Mouse (Mus musculus) C2C12 (cell line): ENCODE results near the gene Rgs21. TPM values are rescaled to one million over a fixed set of nuclear protein-coding genes. Genes with fewer than 3 reads are reported as not detected.

ENCODE experiments used
- H3K27me3 ChIP-seq: one replicate; pipeline ENCODE4 v1.6.1; 2011; ENCODE audit not compliant: control insufficient read depth, insufficient read depth, insufficient read length
- H3K36me3 ChIP-seq: one replicate; pipeline ENCODE4 v1.6.1; 2011; ENCODE audit not compliant: control insufficient read depth, insufficient read depth
- H3K4me3 ChIP-seq: one replicate; pipeline ENCODE4 v1.5.1; 2011; ENCODE audit warnings: mild to moderate bottlenecking, control low read depth; ENCODE audit not compliant: poor library complexity, insufficient read depth, severe bottlenecking
- H3K79me2 ChIP-seq: one replicate; pipeline ENCODE4 v1.6.1; 2011; ENCODE audit not compliant: control insufficient read depth, insufficient read depth
- H3K79me3 ChIP-seq: one replicate; pipeline ENCODE4 v1.6.1; 2011; ENCODE audit warnings: low read depth, control low read depth
- H3ac ChIP-seq: one replicate; pipeline ENCODE3; 2011; ENCODE audit warnings: low read depth; ENCODE audit not compliant: control insufficient read depth, insufficient read length
- CEBPB ChIP-seq: IDR thresholded peaks from one replicate; pipeline ENCODE4 v1.6.1; 2011; ENCODE audit warnings: low read depth, mild to moderate bottlenecking, control low read depth, moderate library complexity
- CTCF ChIP-seq: IDR thresholded peaks from one replicate; pipeline ENCODE4 v1.5.1; 2011; ENCODE audit not compliant: control insufficient read depth, insufficient read depth, insufficient read length
- FOSL1 ChIP-seq: IDR thresholded peaks from one replicate; pipeline ENCODE4 v1.8.0; 2011; ENCODE audit warnings: mild to moderate bottlenecking, low read length; ENCODE audit not compliant: poor library complexity, insufficient read depth, severe bottlenecking
- MAX ChIP-seq: IDR thresholded peaks from one replicate; pipeline ENCODE4 v1.6.1; 2011; ENCODE audit warnings: mild to moderate bottlenecking, control low read depth
- MYOD1 ChIP-seq: IDR thresholded peaks from one replicate; pipeline ENCODE4 v1.6.1; 2011; ENCODE audit warnings: low read depth; ENCODE audit not compliant: control insufficient read depth, insufficient read length
- MYOG ChIP-seq: IDR thresholded peaks from one replicate; pipeline ENCODE4 v1.6.1; 2011; ENCODE audit not compliant: control insufficient read depth, insufficient read length; ENCODE audit errors: extremely low read depth
- USF1 ChIP-seq: IDR thresholded peaks from one replicate; pipeline ENCODE4 v1.6.1; 2011; ENCODE audit warnings: low read depth, mild to moderate bottlenecking, control low read depth, moderate library complexity
- polyA plus RNA-seq: library from polyadenylated mRNA; unstranded; fragments of >200 nt; fragmentation: generic; extraction: Trizol; gene quantifications from one replicate; pipeline ENCODE4 v1.2.1, GENCODE M21; 2012; ENCODE audit warnings: missing spikeins

The Rgs21 gene
- polyA plus RNA-seq, 1 experiment: not detected

GRCm38 (mm10) chr1:144498051-144498450 lies 69.4 kb downstream of the Rgs21 start:
- no peaks in the 10 kb centered on the region for H3K36me3 ChIP-seq
- no peak for TF ChIP-seq MYOD1
- no peak for TF ChIP-seq CEBPB
- TF ChIP-seq CTCF: no peak
- TF ChIP-seq USF1: no peak
- TF ChIP-seq MYOG: no peak
- TF ChIP-seq FOSL1: no peak
- TF ChIP-seq MAX: no peak
- H3K79me2 ChIP-seq: no peaks in the 10 kb centered on the region
- no peak overlapping the region for H3K4me3 ChIP-seq
- no peak overlapping the region for H3ac ChIP-seq
- no peaks in the 10 kb centered on the region for H3K27me3 ChIP-seq
- no peaks in the 10 kb centered on the region for H3K79me3 ChIP-seq

GRCm38 (mm10) chr1:144493336-144493735 lies 74.1 kb downstream of the Rgs21 start:
- TF ChIP-seq MYOG: no peak
- TF ChIP-seq CTCF: no peak
- TF ChIP-seq MYOD1: no peak
- TF ChIP-seq FOSL1: no peak
- H3K4me3 ChIP-seq: no peak overlapping the region
- no peak overlapping the region for H3ac ChIP-seq
- H3K27me3 ChIP-seq: no peaks in the 10 kb centered on the region
- no peaks in the 10 kb centered on the region for H3K79me3 ChIP-seq
- no peaks in the 10 kb centered on the region for H3K79me2 ChIP-seq
- no peaks in the 10 kb centered on the region for H3K36me3 ChIP-seq

DNA sequence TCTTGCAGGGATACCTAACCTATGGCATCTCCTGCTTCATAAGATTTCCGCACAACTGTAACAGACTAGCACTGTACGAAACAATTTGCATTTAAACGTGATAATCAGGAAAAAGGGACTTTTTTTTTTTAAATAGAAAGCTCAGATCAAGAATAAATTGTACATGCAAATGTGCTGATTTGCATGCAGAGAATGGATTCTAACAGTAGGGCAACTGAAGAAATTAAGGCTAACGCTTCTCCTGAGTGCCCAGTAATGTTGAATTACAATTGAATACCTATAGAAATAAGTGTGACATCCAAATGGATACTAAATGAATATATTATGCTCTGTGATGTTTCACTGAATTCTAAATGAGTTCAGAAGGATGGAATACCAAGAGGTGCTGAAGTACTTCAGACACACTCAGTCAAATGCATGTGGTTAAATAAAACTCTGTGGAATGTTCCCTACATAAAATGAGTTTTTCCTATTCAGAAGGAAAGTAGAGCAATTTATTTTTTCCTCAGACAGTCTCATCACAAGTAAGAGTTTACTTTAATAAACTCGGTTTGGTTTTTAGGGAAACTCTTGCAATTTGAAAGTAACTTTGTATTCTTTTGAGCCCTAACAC lies 79.1 kb downstream of the Rgs21 start:
- no peaks in the 10 kb centered on the region for H3K79me3 ChIP-seq
- no peak overlapping the region for H3K4me3 ChIP-seq
- no peak overlapping the region for H3ac ChIP-seq
- TF ChIP-seq CEBPB: no peak
- no peak for TF ChIP-seq MYOG
- TF ChIP-seq CTCF: no peak
- no peak for TF ChIP-seq FOSL1
- TF ChIP-seq MYOD1: no peak
- TF ChIP-seq MAX: no peak
- TF ChIP-seq USF1: no peak
- no peaks in the 10 kb centered on the region for H3K27me3 ChIP-seq
- H3K79me2 ChIP-seq: no peaks in the 10 kb centered on the region
- H3K36me3 ChIP-seq: no peaks in the 10 kb centered on the region

Other genes starting within 250 kb of the Rgs21 start
- not detected for gene Rgs18, start 207.8 kb upstream of the Rgs21 start, polyA plus RNA-seq